In the genomic region with DNA sequence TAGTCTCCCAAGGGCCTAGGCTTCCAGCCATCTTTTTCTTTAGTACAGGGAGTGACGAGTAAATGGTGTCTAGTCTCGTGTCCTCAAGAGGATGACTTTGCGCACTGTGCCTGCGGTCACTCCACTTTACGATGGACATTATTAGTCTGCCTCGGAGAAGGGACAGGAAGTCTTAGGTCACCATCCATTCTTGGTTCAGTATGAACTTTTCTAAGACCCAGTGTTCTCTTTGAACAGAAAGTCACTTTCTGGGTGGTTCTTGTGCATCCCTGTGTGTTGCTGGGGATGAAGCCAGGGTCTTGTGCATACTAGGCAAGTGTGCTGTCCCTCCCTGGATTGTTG, we compare ENCODE assay signal across 21 mouse cellular contexts. TPM values are rescaled to one million over a fixed set of nuclear protein-coding genes. Genes with fewer than 3 reads are reported as not detected.
DNase-seq lines count a peak whose midpoint lies in the region; ATAC-seq and TF ChIP-seq lines count a peak whose summit lies in the region.
"Had no signal": no experiment of that assay in that cellular context is flagged by ENCODE, and none has a peak within 500 bp of the region (broad histone marks: within the 10 kb centered on the region; RNA-seq: fewer than 3 reads in every experiment).

No protein-coding gene starts in this region.

- peak overlapping the region; percentile 61; the same call in 1 of the 2 replicates for H3K9ac ChIP-seq in heart, embryonic 11.5 days (ENCODE audit: low read depth, low read length)
- no peak overlapping the region for H3K9ac ChIP-seq in heart, postnatal 0 days (replicated peaks; ENCODE audit: low read depth, low read length)
- no peak overlapping the region for H3K9ac ChIP-seq in lung, embryonic 14.5 days
- H3K9ac ChIP-seq: embryonic facial prominence, embryonic 12.5 days; forebrain, postnatal 0 days; limb, embryonic 13.5 days; liver, embryonic 13.5 days had no signal

- DNase-seq in heart, postnatal 25 days (ENCODE audit: low spot score), result no peak
- no peak for DNase-seq in heart, postnatal 0 days (ENCODE audit: low spot score)
- DNase-seq in heart, adult 8-10 months (ENCODE audit: low spot score), result no peak
- no peak for DNase-seq in lung, embryonic 14.5 days
- no peak for DNase-seq in lung, postnatal 10 days
- no peak for DNase-seq in left cerebral cortex, adult 8-10 months (ENCODE audit: low spot score in 2 of 2)
- DNase-seq: adrenal gland, adult 2 months; cerebellum, adult 2 months; cerebellum, postnatal 25 days; forebrain, postnatal 0 days; gastrocnemius, postnatal 36 days; kidney, adult 11 months; kidney, postnatal 25 days; liver, embryonic 13.5 days had no signal

- no peak for TF ChIP-seq CTCF in heart, postnatal 0 days (IDR thresholded peaks at IDR 0.05; ENCODE audit: low read depth)
- no peak for TF ChIP-seq CTCF in lung, embryonic 14.5 days (IDR thresholded peaks at IDR 0.05; ENCODE audit: low read depth)
- no peak for TF ChIP-seq CTCF in E14TG2a.4 (conservative IDR thresholded peaks at IDR 0.05; ENCODE audit: low read length)

- no peak for TF ChIP-seq EP300 in heart, postnatal 0 days (IDR thresholded peaks at IDR 0.05; ENCODE audit: low read depth)

- WGBS in heart, embryonic 11.5 days (ENCODE audit: insufficient replicate concordance), result 74% methylated on average over 6 of the region's 6 CpGs
- WGBS in heart, postnatal 0 days, result 36% methylated on average over 6 of the region's 6 CpGs
- 80% methylated on average over 6 of the region's 6 CpGs for WGBS in lung, embryonic 14.5 days

- no peaks in the 10 kb centered on the region for H3K9me3 ChIP-seq in heart, embryonic 11.5 days (replicated peaks; ENCODE audit: control insufficient read depth, low read length)
- no peaks in the 10 kb centered on the region for H3K9me3 ChIP-seq in heart, postnatal 0 days (replicated peaks; ENCODE audit: control insufficient read depth, low read length)
- no peaks in the 10 kb centered on the region for H3K9me3 ChIP-seq in lung, embryonic 14.5 days (ENCODE audit: low read depth, low read length)
- no peaks in the 10 kb centered on the region for H3K9me3 ChIP-seq in E14TG2a.4 (ENCODE audit: low read length)
- H3K9me3 ChIP-seq: embryonic facial prominence, embryonic 12.5 days; hindbrain, embryonic 13.5 days; limb, embryonic 13.5 days; liver, embryonic 13.5 days; midbrain, embryonic 10.5 days had no signal

- H3K27me3 ChIP-seq in heart, embryonic 11.5 days (ENCODE audit: control insufficient read depth, insufficient read depth, low read length), result no peaks in the 10 kb centered on the region
- no peaks in the 10 kb centered on the region for H3K27me3 ChIP-seq in heart, postnatal 0 days (ENCODE audit: control insufficient read depth, insufficient read depth, low read length)
- no peaks in the 10 kb centered on the region for H3K27me3 ChIP-seq in lung, embryonic 14.5 days (ENCODE audit: insufficient read depth, low read length)
- H3K27me3 ChIP-seq in E14TG2a.4 (ENCODE audit: insufficient read depth, low read length), result no peaks in the 10 kb centered on the region
- H3K27me3 ChIP-seq: embryonic facial prominence, embryonic 12.5 days; hindbrain, embryonic 13.5 days had no signal

- no peak overlapping the region for H3K4me3 ChIP-seq in heart, embryonic 11.5 days (ENCODE audit: low read depth, low read length)
- no peak overlapping the region for H3K4me3 ChIP-seq in heart, postnatal 0 days (ENCODE audit: low read depth, low read length)
- H3K4me3 ChIP-seq in lung, embryonic 14.5 days (ENCODE audit: low read depth, low read length), result no peak overlapping the region
- H3K4me3 ChIP-seq in E14TG2a.4 (replicated peaks; ENCODE audit: low read length), result peak overlapping the region; percentile 35; the same call in 1 of the 2 replicates
- H3K4me3 ChIP-seq: embryonic facial prominence, embryonic 12.5 days; hindbrain, embryonic 13.5 days; limb, embryonic 13.5 days; liver, embryonic 13.5 days; midbrain, embryonic 10.5 days had no signal

- intact Hi-C loops in heart, postnatal 25 days (cut with DNase I), result no loop called here

- ATAC-seq in heart, embryonic 11.5 days (replicated peaks; ENCODE audit: insufficient number of reproducible peaks, low FRiP score, low TSS enrichment), result no peak
- no peak for ATAC-seq in heart, postnatal 0 days (ENCODE audit: insufficient read depth, low read depth)
- ATAC-seq in lung, embryonic 14.5 days (ENCODE audit: insufficient read depth), result no peak
- ATAC-seq: forebrain, postnatal 0 days had no signal

- H3K4me1 ChIP-seq in heart, embryonic 11.5 days (ENCODE audit: control insufficient read depth, insufficient read depth, low read length), result peaks cover 40% of the 10 kb centered on the region
- H3K4me1 ChIP-seq in heart, postnatal 0 days (ENCODE audit: control insufficient read depth, insufficient read depth), result peaks cover 46% of the 10 kb centered on the region
- H3K4me1 ChIP-seq in lung, embryonic 14.5 days (ENCODE audit: insufficient read depth), result no peaks in the 10 kb centered on the region
- peaks cover 67% of the 10 kb centered on the region for H3K4me1 ChIP-seq in E14TG2a.4 (replicated peaks; ENCODE audit: low read depth, low read length)
- H3K4me1 ChIP-seq: embryonic facial prominence, embryonic 12.5 days; hindbrain, embryonic 13.5 days; midbrain, embryonic 10.5 days had no signal

- H3K36me3 ChIP-seq in heart, embryonic 11.5 days (ENCODE audit: control insufficient read depth, insufficient read depth, low read length), result 0 out of 2 replicates have a peak, but pooled peaks cover 3% of the 10 kb centered on the region
- H3K36me3 ChIP-seq in heart, postnatal 0 days (replicated peaks; ENCODE audit: control insufficient read depth, insufficient read depth, low read length), result 0 out of 2 replicates have a peak, but pooled peaks cover 5% of the 10 kb centered on the region
- no peaks in the 10 kb centered on the region for H3K36me3 ChIP-seq in lung, embryonic 14.5 days (ENCODE audit: insufficient read depth)
- peaks cover 1% of the 10 kb centered on the region; the same call in 1 of the 2 replicates for H3K36me3 ChIP-seq in E14TG2a.4 (ENCODE audit: insufficient read depth, low read length)
- H3K36me3 ChIP-seq: embryonic facial prominence, embryonic 12.5 days; hindbrain, embryonic 13.5 days; limb, embryonic 13.5 days; liver, embryonic 13.5 days; midbrain, embryonic 10.5 days had no signal

- H3K4me2 ChIP-seq in heart, embryonic 11.5 days, result peak overlapping the region; percentile 16; the same call in 1 of the 2 replicates
- no peak overlapping the region; the same call in 1 of the 2 replicates for H3K4me2 ChIP-seq in heart, postnatal 0 days (ENCODE audit: low read depth, low read length)
- no peak overlapping the region for H3K4me2 ChIP-seq in lung, embryonic 14.5 days
- H3K4me2 ChIP-seq: embryonic facial prominence, embryonic 12.5 days; hindbrain, embryonic 13.5 days; limb, embryonic 13.5 days; liver, embryonic 13.5 days had no signal

- H3K27ac ChIP-seq in heart, embryonic 11.5 days (ENCODE audit: low read depth, low read length), result peak overlapping the region; percentile 80
- peak overlapping the region; percentile 85 for H3K27ac ChIP-seq in heart, postnatal 0 days (ENCODE audit: low read depth)
- H3K27ac ChIP-seq in lung, embryonic 14.5 days (ENCODE audit: low read depth), result peak overlapping the region; percentile 81; the same call in 1 of the 2 replicates
- H3K27ac ChIP-seq: embryonic facial prominence, embryonic 12.5 days; hindbrain, embryonic 13.5 days; limb, embryonic 13.5 days; liver, embryonic 13.5 days; midbrain, embryonic 10.5 days had no signal

RNA-seq across cellular contexts. Expression of a gene that starts 9.2 kb away (rescaled TPM):
- 31.5 and 33.0 TPM in 2 replicates for polyA plus RNA-seq in heart, embryonic 11.5 days (2014; fragmentation: Nextera tagmentation; extraction: Ambion mirVana)
- total RNA-seq in heart, postnatal 25 days (2021), result 10 to 100 TPM in 1 of 2 experiments, 1 to 10 TPM in 1; 9.3 to 11.8 TPM
- 25.8 and 49.6 TPM in 2 replicates for total RNA-seq in heart, postnatal 0 days (2014; rRNA removed; ENCODE audit: low replicate concordance)
- 33.8 and 37.7 TPM in 2 replicates for polyA plus RNA-seq in heart, postnatal 0 days (2015; fragmentation: Nextera tagmentation; extraction: Ambion mirVana)
- 10 to 100 TPM in 1 of 4 experiments, 1 to 10 TPM in 3; 7.6 to 12.5 (median 9.4) TPM for total RNA-seq in heart, adult 8-10 months (2022)
- polyA plus RNA-seq in lung, embryonic 14.5 days (2014; fragmentation: Nextera tagmentation; extraction: Ambion mirVana), result 12.1 and 14.2 TPM in 2 replicates
- under 1 TPM in 3 of 4 experiments, not detected in 1; 0.40 to 0.70 (median 0.54) TPM for total RNA-seq in left cerebral cortex, adult 8-10 months (2022)
- total RNA-seq: forebrain, postnatal 0 days; left cerebral cortex, postnatal 25 days had no signal

RNA-seq across cellular contexts. Expression of a gene that starts 25.2 kb away (rescaled TPM):
- polyA plus RNA-seq in heart, embryonic 11.5 days (2014; fragmentation: Nextera tagmentation; extraction: Ambion mirVana), result 18.7 and 20.4 TPM in 2 replicates
- total RNA-seq in heart, postnatal 25 days (2021), result 10 to 100 TPM; 49.0 to 53.0 TPM
- total RNA-seq in heart, postnatal 0 days (2014; rRNA removed; ENCODE audit: low replicate concordance), result 5.8 and 10.7 TPM in 2 replicates
- 23.2 and 25.7 TPM in 2 replicates for polyA plus RNA-seq in heart, postnatal 0 days (2015; fragmentation: Nextera tagmentation; extraction: Ambion mirVana)
- total RNA-seq in heart, adult 8-10 months (2022), result 10 to 100 TPM; 51.7 to 73.3 (median 59.8) TPM
- 13.8 and 15.1 TPM in 2 replicates for polyA plus RNA-seq in lung, embryonic 14.5 days (2014; fragmentation: Nextera tagmentation; extraction: Ambion mirVana)
- total RNA-seq in left cerebral cortex, adult 8-10 months (2022), result 10 to 100 TPM; 48.1 to 53.0 (median 49.1) TPM

RNA-seq across cellular contexts. Expression of a gene that starts 27.5 kb away (rescaled TPM):
- polyA plus RNA-seq in heart, embryonic 11.5 days (2014; fragmentation: Nextera tagmentation; extraction: Ambion mirVana), result 129 and 136 TPM in 2 replicates
- 10 to 100 TPM; 61.7 to 65.1 TPM for total RNA-seq in heart, postnatal 25 days (2021)
- total RNA-seq in heart, postnatal 0 days (2014; rRNA removed; ENCODE audit: low replicate concordance), result 264 and 335 TPM in 2 replicates
- polyA plus RNA-seq in heart, postnatal 0 days (2015; fragmentation: Nextera tagmentation; extraction: Ambion mirVana), result 205 and 210 TPM in 2 replicates
- total RNA-seq in heart, adult 8-10 months (2022), result 10 to 100 TPM; 57.1 to 66.2 (median 60.4) TPM
- polyA plus RNA-seq in lung, embryonic 14.5 days (2014; fragmentation: Nextera tagmentation; extraction: Ambion mirVana), result 76.9 and 83.9 TPM in 2 replicates
- total RNA-seq in left cerebral cortex, adult 8-10 months (2022), result 10 to 100 TPM in 3 of 4 experiments, 1 to 10 TPM in 1; 8.7 to 12.8 (median 10.5) TPM

RNA-seq across cellular contexts. Expression of a gene that starts 27.7 kb away (rescaled TPM):
- 28.3 and 30.3 TPM in 2 replicates for polyA plus RNA-seq in heart, embryonic 11.5 days (2014; fragmentation: Nextera tagmentation; extraction: Ambion mirVana)
- total RNA-seq in heart, postnatal 25 days (2021), result 10 to 100 TPM; 36.6 to 39.6 TPM
- total RNA-seq in heart, postnatal 0 days (2014; rRNA removed; ENCODE audit: low replicate concordance), result 66.6 and 87.2 TPM in 2 replicates
- polyA plus RNA-seq in heart, postnatal 0 days (2015; fragmentation: Nextera tagmentation; extraction: Ambion mirVana), result 33.5 and 36.9 TPM in 2 replicates
- 10 to 100 TPM; 43.6 to 51.3 (median 46.9) TPM for total RNA-seq in heart, adult 8-10 months (2022)
- polyA plus RNA-seq in lung, embryonic 14.5 days (2014; fragmentation: Nextera tagmentation; extraction: Ambion mirVana), result 38.8 and 43.1 TPM in 2 replicates
- 10 to 100 TPM; 21.5 to 30.0 (median 28.1) TPM for total RNA-seq in left cerebral cortex, adult 8-10 months (2022)

RNA-seq across cellular contexts. Expression of a gene that starts 59.1 kb away (rescaled TPM):
- polyA plus RNA-seq in heart, embryonic 11.5 days (2014; fragmentation: Nextera tagmentation; extraction: Ambion mirVana), result 30.4 and 31.1 TPM in 2 replicates
- total RNA-seq in heart, postnatal 25 days (2021), result 1 to 10 TPM; 5.5 to 6.1 TPM
- total RNA-seq in heart, postnatal 0 days (2014; rRNA removed; ENCODE audit: low replicate concordance), result 14.7 and 15.9 TPM in 2 replicates
- 7.8 and 8.6 TPM in 2 replicates for polyA plus RNA-seq in heart, postnatal 0 days (2015; fragmentation: Nextera tagmentation; extraction: Ambion mirVana)
- total RNA-seq in heart, adult 8-10 months (2022), result 1 to 10 TPM; 5.3 to 6.7 (median 5.9) TPM
- 40.1 and 43.5 TPM in 2 replicates for polyA plus RNA-seq in lung, embryonic 14.5 days (2014; fragmentation: Nextera tagmentation; extraction: Ambion mirVana)
- total RNA-seq in left cerebral cortex, adult 8-10 months (2022), result 10 to 100 TPM in 1 of 4 experiments, 1 to 10 TPM in 3; 9.3 to 10.6 (median 10.0) TPM

Comparison
In these comparisons a context has a peak if more than half of its experiments do, and no peak if none do; other contexts are left out.
1. RNA of a gene that starts 9.2 kb away (total RNA-seq): 25.8 to 49.6 TPM in heart, postnatal 0 days, 9.3 to 11.8 TPM in heart, postnatal 25 days and 7.6 to 12.5 TPM in heart, adult 8-10 months; 0.40 to 0.70 TPM in left cerebral cortex, adult 8-10 months; every median in the first group is over 4 times any median in the second.
2. RNA of a gene that starts 27.5 kb away (total RNA-seq): 264 to 335 TPM in heart, postnatal 0 days, 61.7 to 65.1 TPM in heart, postnatal 25 days and 57.1 to 66.2 TPM in heart, adult 8-10 months; 8.7 to 12.8 TPM in left cerebral cortex, adult 8-10 months; every median in the first group is over 4 times any median in the second.
3. Peak in every context shown above with its lines, with median percentiles within 50 percentile points of each other: H3K27ac ChIP-seq.